Mouse (Mus musculus) MEL (cell line): ENCODE measurements around the gene Kmt2d. TPM values are rescaled to one million over a fixed set of nuclear protein-coding genes. Genes with fewer than 3 reads are reported as not detected.

Experiments used
- DNase-seq: peaks from one replicate; pipeline ENCODE4 v3.0.0; 2011; ENCODE audit warnings: low read depth, low spot score
- H3K27ac ChIP-seq: 2 replicates; pipeline ENCODE4 v1.5.1; 2012; ENCODE audit warnings: low read depth, mild to moderate bottlenecking, control low read depth, low read length, moderate library complexity; ENCODE audit not compliant: control insufficient read depth
- H3K27me3 ChIP-seq, 2 experiments: fragments of 150-350 bp in 1 of 2; sonication (generic) in 1 of 2; 2 replicates each; pipeline ENCODE4 v1.6.1; 2012; ENCODE audit warnings: low read length in 2 of 2, mild to moderate bottlenecking in 2 of 2, improper control_type of control experiment in 1 of 2, moderate library complexity in 1 of 2; ENCODE audit not compliant: insufficient read depth in 2 of 2, control insufficient read depth in 1 of 2
- H3K36me3 ChIP-seq, 2 experiments: 2 replicates each; pipeline ENCODE4 v1.6.1; 2012 to 2014; ENCODE audit warnings: low read length in 2 of 2, improper control_type of control experiment in 1 of 2, inconsistent platforms in 1 of 2, mild to moderate bottlenecking in 1 of 2; ENCODE audit not compliant: insufficient read depth in 2 of 2, control insufficient read depth in 1 of 2
- H3K4me1 ChIP-seq, 2 experiments: fragments of 150-350 bp in 1 of 2; sonication (generic) in 1 of 2; 2 replicates each; pipeline ENCODE4 v1.6.1; 2012; ENCODE audit warnings: low read length in 2 of 2, improper control_type of control experiment in 1 of 2, mild to moderate bottlenecking in 1 of 2; ENCODE audit not compliant: insufficient read depth in 2 of 2, control insufficient read depth in 1 of 2
- H3K4me3 ChIP-seq, 2 experiments: fragments of 150-350 bp in 1 of 2; sonication (generic) in 1 of 2; 2 replicates each; pipeline ENCODE4 v1.5.1; 2012; ENCODE audit warnings: low read depth in 2 of 2, low read length in 2 of 2, mild to moderate bottlenecking in 2 of 2, moderate library complexity in 2 of 2, control low read depth in 1 of 2, improper control_type of control experiment in 1 of 2; ENCODE audit not compliant: control insufficient read depth in 1 of 2, insufficient read depth in 1 of 2
- H3K79me2 ChIP-seq: 2 replicates; pipeline ENCODE4 v1.6.1; 2012; ENCODE audit warnings: mild to moderate bottlenecking, low read length, moderate library complexity; ENCODE audit not compliant: control insufficient read depth, poor library complexity, insufficient read depth
- H3K9ac ChIP-seq: 2 replicates; pipeline ENCODE4 v1.6.1; 2012; ENCODE audit warnings: low read depth, mild to moderate bottlenecking, control low read depth, low read length, moderate library complexity; ENCODE audit not compliant: control insufficient read depth, poor library complexity, severe bottlenecking
- H3K9me3 ChIP-seq: fragments of 150-350 bp; sonication (generic); replicated peaks from 2 replicates; pipeline ENCODE4 v1.6.1; 2012; ENCODE audit warnings: mild to moderate bottlenecking, low read length, improper control_type of control experiment, moderate library complexity; ENCODE audit not compliant: insufficient read depth
- CTCF ChIP-seq, 3 experiments: IDR thresholded peaks in 2 of 3; conservative IDR thresholded peaks in 1 of 3; 2 replicates each; pipeline ENCODE4 v1.5.1; 2011 to 2012; ENCODE audit warnings: low read length in 3 of 3, low read depth in 2 of 3, mild to moderate bottlenecking in 2 of 3, improper control_type of control experiment in 1 of 3, inconsistent platforms in 1 of 3, mixed read lengths in 1 of 3, moderate library complexity in 1 of 3; ENCODE audit not compliant: control insufficient read depth in 1 of 3, insufficient read depth in 1 of 3, poor library complexity in 1 of 3, severe bottlenecking in 1 of 3
- GATA1 ChIP-seq: IDR thresholded peaks from 2 replicates; pipeline ENCODE4 v1.6.1; 2011; ENCODE audit warnings: low read depth, low read length, improper control_type of control experiment
- MEF2A ChIP-seq: IDR thresholded peaks from 2 replicates; pipeline ENCODE4 v1.6.1; 2014; ENCODE audit warnings: low read depth, mild to moderate bottlenecking, inconsistent platforms, low read length, improper control_type of control experiment; ENCODE audit not compliant: poor library complexity, insufficient replicate concordance, severe bottlenecking; ENCODE audit errors: extremely low read depth
- MYC ChIP-seq: IDR thresholded peaks from 2 replicates; pipeline ENCODE4 v1.6.1; 2011; ENCODE audit warnings: low read depth, mild to moderate bottlenecking, low read length, improper control_type of control experiment, moderate library complexity
- NELFE ChIP-seq: IDR thresholded peaks from 2 replicates; pipeline ENCODE4 v1.6.1; 2011; ENCODE audit warnings: low read depth, low read length, improper control_type of control experiment
- RCOR1 ChIP-seq: IDR thresholded peaks from 2 replicates; pipeline ENCODE4 v1.6.1; 2012; ENCODE audit warnings: low read depth, mild to moderate bottlenecking, inconsistent platforms, low read length, improper control_type of control experiment
- TAL1 ChIP-seq: IDR thresholded peaks from 2 replicates; pipeline ENCODE4 v1.6.1; 2012; ENCODE audit warnings: mild to moderate bottlenecking, inconsistent platforms, low read length, moderate library complexity, mixed read lengths
- TBP ChIP-seq: IDR thresholded peaks from 2 replicates; pipeline ENCODE4 v1.8.0; 2011; ENCODE audit warnings: low read depth, low read length, improper control_type of control experiment
- UBTF ChIP-seq: IDR thresholded peaks from 2 replicates; pipeline ENCODE4 v1.6.1; 2012; ENCODE audit warnings: low read depth, mild to moderate bottlenecking, inconsistent platforms, low read length, improper control_type of control experiment, moderate library complexity, borderline replicate concordance; ENCODE audit not compliant: insufficient read depth
- polyA plus RNA-seq, 2 experiments: library from polyadenylated mRNA; stranded (reverse) in 1 of 2; unstranded in 1 of 2; fragments of >175 nt in 1 of 2; fragments of >200 nt in 1 of 2; gene quantifications; 2 replicates each; pipeline versions ENCODE4 v1.2.1 to v1.2.4; 2012; ENCODE audit warnings: low replicate concordance in 2 of 2, low read depth in 1 of 2; ENCODE audit not compliant: insufficient read length in 2 of 2, insufficient read depth in 1 of 2, missing spikeins in 1 of 2
- total RNA-seq: library from RNA; depleted of rRNA; stranded (reverse); fragments of 300-350 nt; gene quantifications from 2 replicates; pipeline ENCODE4 v1.2.3, GENCODE M21; 2012

The Kmt2d gene
- total and polyA plus RNA-seq, 3 experiments: 12.5 to 47.7 (median 42.0) TPM

- peaks cover 0 to 7% of the 10 kb centered on the region in 2 experiments; a peak in 2 of 4 replicates for H3K4me1 ChIP-seq
- TF ChIP-seq TAL1: no peak
- TF ChIP-seq, all 39 proteins: peak for 0
Measured at GRCm38 (mm10) chr15:98887526-98887925, 16.5 kb upstream of the Kmt2d start.

GRCm38 (mm10) chr15:98886667-98887387, 15.8 kb upstream of the Kmt2d start:
- Histone ChIP-seq H3K79me2 (no peaks in the 10 kb centered on the region), H3K4me1 (peaks cover 2 to 8% of the 10 kb centered on the region in 2 experiments), H3K9ac (no peak overlapping the region), H3K4me3 (no peak overlapping the region), H3K27me3 (peaks cover 0 to 3% of the 10 kb centered on the region in 2 experiments; a peak in 1 of 4 replicates), H3K27ac (no peak overlapping the region), H3K36me3 (peaks cover 0 to 6% of the 10 kb centered on the region in 2 experiments; a peak in 2 of 4 replicates), H3K9me3 (no peaks in the 10 kb centered on the region)
- no peak for DNase-seq
- TF ChIP-seq NELFE (no peak), TBP (no peak), RCOR1 (no peak), GATA1 (no peak), MYC (no peak), UBTF (no peak)

More at GRCm38 (mm10) chr15:98887526-98887925, 16.5 kb upstream of the Kmt2d start:
- Histone ChIP-seq H3K9me3 (no peaks in the 10 kb centered on the region), H3K27ac (no peak overlapping the region), H3K27me3 (peaks cover 0 to 3% of the 10 kb centered on the region in 2 experiments; a peak in 1 of 4 replicates), H3K79me2 (no peaks in the 10 kb centered on the region), H3K9ac (no peak overlapping the region), H3K36me3 (peaks cover 0 to 4% of the 10 kb centered on the region in 2 experiments; a peak in 2 of 4 replicates), H3K4me3 (no peak overlapping the region)
- no peak for DNase-seq

GRCm38 (mm10) chr15:98884106-98884505, 13.1 kb upstream of the Kmt2d start:
- Histone ChIP-seq H3K4me3 (no peak overlapping the region), H3K27ac (no peak overlapping the region), H3K27me3 (peaks cover 0 to 3% of the 10 kb centered on the region in 2 experiments; a peak in 1 of 4 replicates), H3K9ac (no peak overlapping the region), H3K79me2 (no peaks in the 10 kb centered on the region; the same call in 1 of the 2 replicates), H3K4me1 (peaks cover 5 to 16% of the 10 kb centered on the region in 2 experiments), H3K36me3 (peaks cover 0 to 9% of the 10 kb centered on the region in 2 experiments; a peak in 2 of 4 replicates), H3K9me3 (no peaks in the 10 kb centered on the region)
- DNase-seq: no peak
- TF ChIP-seq MEF2A (no peak), CTCF (IDR thresholded peaks at IDR 0.05 in 2 of 3, conservative IDR thresholded peaks at IDR 0.05 in 1 of 3; ENCODE audit: control insufficient read depth in 1 of 3, insufficient read depth in 1 of 3, low read depth in 2 of 3, low read length in 3 of 3, poor library complexity in 1 of 3, severe bottlenecking in 1 of 3) (no peak)
